Mouse (Mus musculus): ENCODE results near the gene 4930595D18Rik.
A peak's percentile ranks its signal among the peaks of the same experiment; 100 is the strongest.

The 4930595D18Rik gene

DNA sequence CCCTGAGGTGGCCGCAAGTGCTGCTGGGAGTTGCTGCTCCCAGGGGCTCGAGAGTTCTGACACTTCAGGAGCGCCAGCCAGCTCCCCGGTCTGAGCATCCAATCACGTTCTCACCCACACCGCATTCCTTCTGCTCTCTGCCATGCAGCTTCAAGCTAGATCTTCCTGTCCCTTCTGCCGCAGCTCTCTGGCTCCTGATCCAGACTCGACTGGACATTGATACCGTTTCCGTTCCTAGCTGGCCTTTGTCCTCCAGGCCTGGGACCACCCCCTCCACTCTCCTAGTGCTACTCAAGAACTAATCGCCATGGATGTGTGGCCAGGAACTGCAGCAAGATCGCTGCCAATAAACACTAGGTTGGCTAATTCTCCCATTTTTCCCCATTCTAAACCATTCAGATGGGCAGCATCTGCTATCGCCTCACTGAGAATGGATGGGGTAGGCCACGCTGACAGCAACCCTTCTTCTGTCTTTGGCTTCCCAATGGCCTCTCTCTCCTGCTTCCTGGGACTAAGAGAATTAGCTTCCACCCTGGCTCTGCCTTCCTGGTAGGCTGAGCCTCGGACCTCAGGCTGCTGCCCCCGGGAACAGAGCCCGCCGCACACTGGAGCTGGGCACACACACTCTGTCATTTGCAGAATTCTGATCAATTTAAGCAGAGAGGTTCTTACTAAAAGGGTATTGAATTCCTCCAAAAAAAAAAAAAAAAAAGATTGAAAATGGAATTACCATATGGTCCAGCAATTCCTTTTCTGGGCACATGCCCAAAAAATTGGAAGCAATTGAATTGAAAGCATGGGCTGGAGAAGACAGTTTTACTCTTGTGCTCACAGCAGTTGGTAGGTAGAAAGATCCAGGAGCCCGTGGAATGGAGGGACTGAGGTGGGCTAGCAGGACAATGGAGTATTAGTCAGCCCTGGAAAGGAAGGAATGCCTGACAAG lies 49.2 kb downstream of the 4930595D18Rik start:
- no peak for DNase-seq

DNA sequence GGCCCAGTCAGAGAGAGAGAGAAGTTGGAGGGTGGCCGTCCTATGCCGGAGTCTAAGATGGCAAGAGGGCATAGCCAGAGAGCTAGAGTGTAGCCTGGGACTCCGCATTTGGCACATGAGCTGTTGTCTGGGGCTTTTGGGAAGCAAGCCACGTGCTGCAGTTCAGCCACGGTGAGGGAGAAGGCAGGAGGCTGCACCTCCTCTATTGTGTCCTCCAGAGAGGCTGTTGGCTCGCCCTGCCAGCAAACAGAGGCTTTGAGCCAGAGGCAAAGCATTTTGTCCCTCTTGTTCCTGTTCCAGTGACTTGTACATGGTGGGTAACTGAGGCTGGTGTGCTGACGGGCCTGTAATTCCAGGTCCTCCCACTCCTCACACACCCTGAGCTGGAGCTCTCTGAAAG lies 50.1 kb downstream of the 4930595D18Rik start:
- DNase-seq, result peak; percentile 34

DNA sequence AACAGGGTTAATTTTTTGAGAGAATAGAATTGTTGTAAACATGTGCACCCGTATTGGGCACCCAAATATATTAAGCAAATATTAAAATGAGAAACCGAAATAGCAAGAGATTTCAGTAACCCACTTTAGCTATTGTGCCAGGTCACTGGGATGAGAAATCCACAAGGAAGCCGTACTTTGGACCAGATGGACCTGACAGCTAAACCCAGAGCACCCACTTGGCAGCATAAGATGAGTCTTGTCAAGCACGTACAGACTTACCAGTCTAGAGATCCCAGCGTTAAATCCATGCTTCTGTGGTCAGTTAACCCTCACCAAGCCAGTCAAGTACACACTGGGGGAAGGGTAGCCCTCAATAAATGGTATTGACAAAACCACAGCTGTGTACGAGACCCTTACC lies 58.6 kb downstream of the 4930595D18Rik start:
- DNase-seq, result no peak

DNA sequence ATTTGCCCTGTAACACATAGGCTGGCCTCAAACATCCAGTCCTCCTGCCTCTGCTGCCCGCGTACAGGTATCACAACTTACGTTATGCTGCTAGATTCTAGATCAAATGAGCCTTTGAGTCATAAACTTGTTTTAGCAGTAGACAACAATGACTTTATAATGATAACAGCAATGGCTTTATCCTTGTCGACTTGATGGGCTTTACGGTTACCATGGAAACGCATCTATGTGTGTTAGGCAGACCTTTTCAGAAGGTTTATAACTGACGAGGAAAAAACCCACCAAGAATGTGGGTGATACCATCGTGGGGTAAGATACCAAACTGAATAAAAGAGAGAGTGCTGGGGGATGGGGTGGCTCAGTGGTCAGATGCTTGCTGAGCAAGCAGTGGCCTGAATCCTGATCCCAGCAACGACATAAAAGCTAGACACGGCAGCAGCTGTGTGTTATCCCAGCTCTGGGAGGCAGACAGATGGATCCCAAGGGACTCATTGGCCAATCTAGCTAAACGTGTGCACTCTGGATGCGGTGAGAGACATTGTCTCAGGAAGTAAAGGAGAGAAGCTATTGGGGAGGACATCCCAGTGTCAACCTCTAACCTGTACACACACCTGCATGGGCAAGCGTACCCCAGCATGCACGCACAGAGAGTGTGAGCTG lies 59.6 kb downstream of the 4930595D18Rik start:
- DNase-seq, result no peak

DNA sequence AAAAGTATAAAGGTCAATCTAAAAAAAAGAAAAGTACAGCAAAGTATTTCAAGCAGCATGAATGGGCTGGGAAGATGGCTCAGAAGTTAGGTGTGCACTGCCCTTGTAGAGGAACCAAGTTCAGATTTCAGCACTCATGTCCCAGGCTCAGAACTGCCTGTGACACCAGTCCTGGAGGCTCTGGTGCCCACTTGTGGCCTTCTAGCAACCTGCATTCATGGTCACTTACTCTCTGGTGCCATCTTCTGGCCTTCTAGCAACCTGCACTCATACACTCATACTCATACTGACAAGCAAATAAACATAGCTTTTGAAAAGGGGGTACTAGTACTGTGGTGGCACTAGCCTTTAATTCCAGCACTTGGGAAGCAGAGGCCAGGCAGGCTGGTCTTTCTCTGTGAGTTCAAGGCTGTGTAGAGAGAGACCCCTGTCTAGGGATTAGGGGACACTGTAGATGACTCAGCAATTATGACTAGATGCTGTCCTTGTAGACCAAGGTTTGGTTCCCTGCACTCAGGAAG lies 61.9 kb downstream of the 4930595D18Rik start:
- DNase-seq, result no peak

DNA sequence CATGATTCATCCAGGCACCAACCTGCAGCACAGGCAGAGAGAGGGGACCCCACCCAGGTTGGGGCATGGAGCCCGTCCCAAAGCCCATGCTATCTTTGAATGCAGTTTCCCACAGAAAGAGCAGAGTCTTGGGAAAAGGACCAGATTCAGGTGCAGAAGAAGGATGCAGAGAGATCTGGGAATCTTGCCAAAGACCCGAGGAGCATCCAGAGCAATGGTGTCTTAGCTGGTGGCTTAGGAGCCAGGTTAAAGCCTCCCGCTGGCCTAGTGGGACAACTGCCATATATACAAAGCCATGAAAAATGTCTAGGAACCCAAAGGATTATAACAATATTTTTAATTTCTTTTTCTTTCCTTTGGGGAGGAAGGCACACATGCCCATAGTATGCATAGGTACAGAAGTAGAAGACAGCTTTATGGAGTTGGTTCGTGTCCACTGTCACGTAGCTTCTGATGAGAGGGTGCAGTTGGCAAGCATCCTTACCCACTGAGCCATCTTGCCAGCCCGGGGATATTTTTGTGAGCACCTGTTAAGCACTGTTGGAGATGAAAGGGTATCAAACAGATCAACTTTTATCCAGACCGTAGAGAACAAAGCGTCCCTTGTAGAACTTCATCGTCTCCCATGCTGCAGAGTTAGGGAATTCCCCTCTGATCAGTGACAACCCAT lies 63.2 kb downstream of the 4930595D18Rik start:
- peak; percentile 56 for DNase-seq

DNA sequence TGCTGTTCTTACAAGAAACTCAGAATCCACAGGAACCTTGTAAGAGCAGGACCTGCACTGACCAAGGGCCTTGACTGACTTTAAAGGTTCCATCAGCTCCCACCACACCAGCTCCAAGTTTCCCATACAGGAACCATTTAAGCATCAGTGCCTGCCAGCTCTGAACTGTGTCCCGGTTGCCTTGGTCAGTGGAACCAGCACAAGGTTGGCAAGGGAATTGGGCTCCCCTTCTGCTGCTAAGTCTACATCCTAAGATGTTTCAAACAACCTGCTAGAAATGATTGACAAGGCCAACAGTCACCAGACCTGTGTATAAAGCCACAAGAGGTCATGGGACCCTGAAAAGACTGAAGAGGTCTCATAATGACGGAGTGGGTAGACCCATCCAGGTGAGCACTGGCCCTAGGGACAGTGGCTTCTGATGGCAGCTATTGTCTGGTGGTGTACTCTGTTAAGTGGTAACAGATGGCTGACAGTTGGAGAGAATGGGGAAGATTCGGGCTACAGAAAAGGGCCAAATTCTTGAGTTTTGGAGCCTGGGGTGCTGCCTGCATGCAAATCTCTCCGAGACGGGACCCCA lies 64.7 kb downstream of the 4930595D18Rik start:
- DNase-seq, result peak; percentile 46

DNA sequence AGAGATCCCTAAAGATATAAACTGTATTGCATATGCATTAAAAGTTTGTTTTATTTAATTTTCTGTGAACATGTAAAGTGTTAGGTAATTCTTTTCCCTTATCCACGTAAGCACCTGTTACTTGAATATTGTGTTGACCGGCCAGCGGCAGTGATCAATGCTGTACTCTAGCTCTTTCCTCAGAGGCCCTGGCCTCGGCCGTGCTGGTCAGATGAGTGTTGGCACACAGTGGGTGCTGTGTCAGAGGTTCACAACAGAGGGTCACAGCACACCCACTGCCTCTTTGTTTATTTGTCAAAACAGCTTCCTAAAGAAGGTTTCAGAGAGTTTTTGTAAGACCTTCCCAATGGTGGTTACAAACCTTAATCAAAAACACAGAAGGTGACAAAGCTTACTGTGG lies 69.7 kb downstream of the 4930595D18Rik start:
- no peak for DNase-seq

DNA sequence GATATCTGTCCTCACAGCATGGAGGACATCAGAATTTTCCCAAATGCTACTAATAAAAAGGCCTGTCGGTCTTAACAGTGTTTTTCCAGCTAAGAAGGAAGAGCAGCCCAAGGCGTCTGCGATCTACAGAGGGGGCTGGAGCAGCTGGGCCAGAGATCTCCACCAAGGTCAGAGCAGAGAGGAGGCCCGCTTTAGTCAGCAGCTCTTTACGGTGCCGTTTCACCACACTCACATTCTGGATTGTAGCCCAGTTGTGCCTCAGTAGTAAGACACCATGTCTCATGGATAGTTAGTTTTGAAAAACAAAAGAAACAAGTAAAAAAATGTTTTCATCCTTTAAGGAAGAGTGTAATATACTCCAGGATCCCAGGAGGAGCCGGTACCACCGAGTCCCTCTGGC lies 73.1 kb downstream of the 4930595D18Rik start:
- DNase-seq, result no peak
